Mouse (Mus musculus) B cell, adult 67 days (primary cell): ENCODE data around the gene Fthl17c. TPM values are rescaled to one million over a fixed set of nuclear protein-coding genes. Genes with fewer than 3 reads are reported as not detected.

Source experiments
- total RNA-seq, 2 experiments: library from RNA; stranded (reverse); gene quantifications; 4 replicates each; pipeline ENCODE4 v1.2.4; 2023

The Fthl17c gene
- total RNA-seq = not detected

DNA sequence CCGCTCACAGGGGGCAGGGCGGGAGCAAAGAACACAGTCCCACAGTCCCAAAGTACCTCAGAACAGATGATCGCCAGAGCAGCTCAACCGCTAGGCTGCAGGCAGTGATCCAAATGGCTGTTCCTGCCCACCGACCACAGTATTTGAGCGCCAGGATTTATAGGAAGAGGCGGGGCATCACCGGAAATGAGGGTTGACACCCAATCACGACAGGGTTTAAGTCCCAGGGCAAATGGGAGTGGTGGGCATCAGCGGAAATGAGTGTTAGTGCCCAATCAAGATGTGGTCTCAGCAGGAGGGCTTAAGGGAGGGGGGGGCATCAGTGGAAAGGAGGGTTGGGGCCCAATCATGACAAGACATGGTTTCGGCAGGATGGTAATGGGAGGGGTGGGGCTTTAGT lies at the start of gene Fthl17c:
Fthl17c (minus strand) TSS at position 101 of the 400 bp plus-strand sequence.

GRCm38 (mm10) chrX:8986655-8987054 lies 10.3 kb upstream of the Fthl17c start, which contains the start of gene Fthl17d:
Gene Fthl17d (minus strand): TSS chrX:8986755.

GRCm38 (mm10) chrX:8962875-8963274 lies 13.5 kb downstream of the Fthl17c start, which contains the start of gene Fthl17b:
Gene Fthl17b (minus strand): TSS chrX:8962975.

Other genes starting within 250 kb of the Fthl17c start
- gene Ssx9, start 228.1 kb downstream of the Fthl17c start, total RNA-seq = not detected
- not detected for gene Ssxb5, start 172.9 kb downstream of the Fthl17c start, total RNA-seq
- not detected for gene Gm6592, start 132.6 kb downstream of the Fthl17c start, total RNA-seq
- gene Gm5751, start 102.3 kb downstream of the Fthl17c start, total RNA-seq = not detected
- gene B630019K06Rik, start 84.2 kb downstream of the Fthl17c start, total RNA-seq = under 1 TPM; 0.42 to 0.55 TPM
- gene Fthl17b, start 13.6 kb downstream of the Fthl17c start, total RNA-seq = not detected
- not detected for gene Fthl17d, start 10.2 kb upstream of the Fthl17c start, total RNA-seq
- not detected for gene Fthl17e, start 56.9 kb upstream of the Fthl17c start, total RNA-seq
- gene Fthl17f, start 86.5 kb upstream of the Fthl17c start, total RNA-seq = not detected
- gene 4930402K13Rik, start 128.0 kb upstream of the Fthl17c start, total RNA-seq = not detected
- under 1 TPM in 1 of 2 experiments, not detected in 1; 0.12 TPM for gene Lancl3, start 223.3 kb upstream of the Fthl17c start, total RNA-seq